Mouse (Mus musculus) adrenal gland, adult (tissue): Measurements from ENCODE around the gene Hsf2bp.

Experiments
- DNase-seq, 2 experiments: peaks; one replicate each; pipeline ENCODE4 v3.0.0; 2022 to 2023; ENCODE audit warnings: low spot score in 1 of 2; ENCODE audit not compliant: inconsistent age in 2 of 2

Hsf2bp gene

GRCm38 (mm10) chr17:31912881-31913662 lies 123.1 kb downstream of the Hsf2bp start:
- DNase-seq = peak in 1 of 2 experiments; percentile 39

GRCm38 (mm10) chr17:31912387-31912786 lies 123.8 kb downstream of the Hsf2bp start:
- DNase-seq = no peak

DNA sequence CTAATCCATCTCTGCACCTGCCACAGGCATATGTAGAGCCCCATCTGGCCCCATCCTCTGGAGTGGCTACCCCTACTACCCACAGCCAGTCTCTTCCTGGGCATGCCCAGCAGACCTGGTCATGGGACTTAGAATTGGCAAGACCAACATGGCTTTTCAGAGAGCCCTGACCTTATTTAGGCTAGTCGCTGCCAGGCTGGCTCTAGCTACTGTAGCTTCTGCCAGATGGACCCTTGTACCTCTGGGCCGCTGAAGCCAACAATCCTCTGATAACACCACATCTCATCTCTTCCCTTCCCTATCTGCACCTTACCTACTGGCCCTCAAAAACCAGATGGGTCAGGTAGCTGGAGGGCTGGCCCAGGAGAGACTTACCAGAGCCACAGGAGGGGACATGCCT lies 127.2 kb downstream of the Hsf2bp start:
- no peak for DNase-seq

DNA sequence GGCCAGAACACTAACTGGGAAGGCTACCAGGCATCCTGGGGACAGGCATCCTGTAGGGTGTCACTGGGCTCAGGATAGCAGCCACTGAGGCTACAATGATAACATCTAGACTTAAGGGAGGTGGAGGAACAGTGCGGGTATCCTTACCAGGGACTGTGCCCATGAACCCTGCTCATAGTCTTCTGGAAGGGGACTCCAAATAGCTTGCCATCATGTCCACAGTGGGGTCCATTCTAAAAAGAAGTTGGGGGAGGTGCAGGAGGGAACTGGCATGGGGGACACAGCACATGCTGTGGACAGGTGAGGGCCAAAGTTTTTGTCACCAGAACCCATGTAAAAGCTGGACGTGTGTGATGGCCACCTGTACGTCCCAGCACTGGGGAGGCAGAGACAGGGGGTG lies 129.7 kb downstream of the Hsf2bp start:
- DNase-seq = no peak

GRCm38 (mm10) chr17:31905791-31906211 lies 130.3 kb downstream of the Hsf2bp start:
- DNase-seq = peak; percentile 69 to 75

DNA sequence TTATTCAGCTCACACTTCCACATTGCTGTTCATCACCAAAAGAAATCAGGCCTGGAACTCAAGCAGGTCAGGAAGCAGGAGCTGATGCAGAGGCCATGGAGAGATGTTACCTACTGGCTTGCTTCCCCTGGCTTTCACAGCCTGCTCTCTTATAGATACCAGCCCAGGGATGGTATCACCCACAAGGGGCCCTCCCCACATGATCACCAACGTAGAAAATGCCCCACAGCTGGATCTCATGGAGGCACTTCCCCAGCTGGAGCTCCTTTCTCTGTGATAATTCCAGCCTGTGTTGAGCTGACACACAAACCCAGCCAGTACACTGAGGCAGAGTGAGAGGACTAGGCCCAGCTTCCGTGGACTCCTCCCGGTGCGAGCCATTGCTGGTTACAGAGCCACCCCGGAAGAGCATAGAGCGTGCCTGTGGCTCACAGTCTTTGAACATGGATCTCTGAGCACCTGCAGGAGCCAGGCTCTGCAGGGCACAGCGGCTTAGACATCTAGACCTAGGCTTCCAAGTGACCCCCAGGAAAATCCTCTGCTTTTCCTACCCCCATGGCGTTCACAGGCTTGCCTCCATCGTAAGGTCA lies 130.9 kb downstream of the Hsf2bp start:
- DNase-seq = no peak

DNA sequence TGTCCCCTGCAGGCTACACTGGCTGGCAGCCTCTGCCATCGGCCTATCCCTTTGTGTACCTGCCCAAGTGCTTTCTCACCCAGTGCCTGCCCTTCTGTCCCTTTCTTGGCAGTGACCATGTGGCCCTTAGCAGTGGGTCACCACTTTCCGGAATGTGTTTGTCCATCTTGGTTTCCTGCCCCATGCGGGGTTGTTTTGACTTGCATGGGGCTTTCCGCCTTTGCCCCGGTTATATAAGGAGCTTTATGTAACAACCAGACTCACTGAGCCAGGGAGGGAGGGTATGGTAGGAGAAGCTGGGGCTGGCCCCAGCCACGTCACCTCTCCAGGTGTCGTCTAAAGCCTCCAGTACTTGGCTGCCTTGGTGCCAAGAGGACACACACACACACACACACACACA lies 132.1 kb downstream of the Hsf2bp start:
- no peak for DNase-seq

GRCm38 (mm10) chr17:31902630-31903198 lies 133.4 kb downstream of the Hsf2bp start:
- DNase-seq = no peak

DNA sequence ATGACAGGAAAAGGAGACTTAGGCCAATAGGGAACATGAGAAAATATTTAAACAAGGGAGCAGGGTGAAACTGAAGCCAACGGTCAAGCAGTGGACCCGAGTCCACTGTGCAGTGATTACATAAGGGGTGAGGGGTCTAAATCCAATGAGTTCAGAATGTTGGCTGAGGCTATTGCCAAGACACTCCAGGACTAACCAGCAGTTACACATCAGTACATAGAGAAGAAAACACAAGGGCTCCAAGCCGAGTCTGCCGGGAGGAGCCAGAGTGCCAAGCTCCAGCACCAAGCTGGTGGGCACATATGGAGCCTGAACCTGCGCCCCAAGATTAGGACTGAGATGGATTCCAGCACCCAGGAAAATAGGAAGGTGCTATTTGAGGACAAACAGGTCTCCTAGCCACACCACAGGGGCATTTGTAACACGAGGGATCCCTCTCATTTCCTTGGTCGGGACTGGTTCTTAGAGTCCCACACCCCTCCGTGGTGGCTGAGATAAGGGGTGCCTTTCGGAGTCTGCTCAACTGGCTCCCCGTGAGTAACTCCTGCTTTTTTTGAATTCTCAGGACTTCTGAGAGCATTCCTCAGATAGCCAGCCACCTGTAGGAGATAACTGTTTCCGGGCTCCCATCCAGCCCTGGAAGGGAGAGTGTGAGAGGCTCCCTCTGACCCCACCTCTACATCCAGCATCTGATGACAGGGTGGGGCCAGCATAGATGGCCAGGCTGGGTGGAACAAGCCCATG lies 134.5 kb downstream of the Hsf2bp start:
- DNase-seq = peak in 1 of 2 experiments; percentile 46

DNA sequence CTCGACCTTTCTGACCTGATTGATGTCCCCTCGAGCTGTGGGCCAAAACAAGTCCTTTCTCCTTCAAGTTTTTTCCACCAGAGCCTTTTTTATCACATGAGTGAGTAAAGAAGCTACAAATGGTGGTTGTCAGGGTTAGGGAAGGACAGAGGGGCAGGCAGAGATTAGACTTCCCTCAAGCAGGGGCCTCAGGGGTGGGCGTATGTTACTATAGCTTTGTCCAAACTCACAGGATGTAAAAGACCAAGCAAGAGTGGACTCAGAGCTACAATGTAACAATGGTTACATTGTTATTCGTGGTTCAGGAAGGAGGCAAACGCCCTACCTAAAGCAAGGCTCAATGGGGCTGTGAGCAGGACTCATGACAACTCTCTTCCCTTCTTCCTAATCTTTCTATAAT lies 137.2 kb downstream of the Hsf2bp start:
- DNase-seq = no peak

DNA sequence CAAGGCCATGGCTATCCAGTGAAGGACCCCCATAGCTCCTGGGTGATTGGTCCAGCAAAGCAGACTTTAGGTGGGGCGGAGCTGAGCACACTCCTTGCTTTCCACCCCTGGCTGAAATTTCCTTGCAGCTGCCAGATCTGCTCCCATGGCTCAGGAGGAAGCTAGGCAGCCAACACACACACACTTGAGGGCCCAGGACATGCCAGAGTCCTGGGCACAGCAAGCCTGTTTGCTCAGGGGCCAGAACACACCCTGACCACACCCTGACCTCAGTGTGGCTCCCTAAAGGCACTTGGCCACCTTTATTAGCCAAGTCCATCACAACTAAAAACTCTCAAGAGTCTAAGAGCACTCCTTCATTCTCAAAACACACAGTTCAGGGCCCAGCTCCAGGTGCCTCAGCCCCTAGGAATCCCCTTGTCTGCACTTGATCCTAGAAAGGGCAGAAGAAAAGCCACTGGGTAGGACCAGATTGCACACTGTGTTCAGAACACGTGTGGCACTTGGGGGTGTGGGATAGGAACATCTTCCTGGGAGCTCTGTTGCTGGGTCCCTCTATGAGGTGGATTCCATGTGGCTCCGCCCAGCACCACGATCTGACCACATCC lies 138.9 kb downstream of the Hsf2bp start:
- no peak for DNase-seq

DNA sequence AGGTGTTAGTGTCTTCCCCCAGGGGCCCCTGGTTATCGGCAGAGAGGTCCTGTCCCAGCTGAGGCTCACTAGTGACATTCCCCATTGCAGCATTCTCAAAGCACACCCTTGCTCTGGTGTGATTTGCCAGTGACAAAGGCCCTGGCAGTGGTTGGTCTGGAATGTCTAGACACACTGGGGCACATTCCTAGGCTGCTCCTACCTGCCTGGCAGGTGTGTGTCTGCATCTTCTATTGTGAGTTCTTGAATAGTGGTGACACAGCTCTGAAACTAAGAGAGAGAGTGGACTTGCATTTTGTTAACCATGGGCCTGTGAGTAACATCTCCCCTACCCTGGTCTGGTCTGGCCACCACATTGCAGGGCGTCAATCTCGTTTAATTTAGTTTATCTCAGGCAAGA lies 139.4 kb downstream of the Hsf2bp start:
- DNase-seq = no peak

- DNase-seq = no peak
These were observed 139.8 kb downstream of the Hsf2bp start for GRCm38 (mm10) chr17:31896311-31896710.
